Mouse (Mus musculus) embryonic fibroblast, embryonic 13.5 days (primary cell): ENCODE measurements around the gene Alkbh2.

Experiments used
- CTCF ChIP-seq: IDR thresholded peaks from 2 replicates; pipeline ENCODE4 v1.5.1; 2011; ENCODE audit warnings: mild to moderate bottlenecking, control low read depth, low read length, moderate library complexity, borderline replicate concordance; ENCODE audit not compliant: insufficient read depth
- POLR2A ChIP-seq: IDR thresholded peaks from 2 replicates; pipeline ENCODE4 v1.6.1; 2011; ENCODE audit warnings: low read depth, mild to moderate bottlenecking, control low read depth, low read length, moderate library complexity

GRCm38 (mm10) chr5:114085501-114085900 lies 42.5 kb downstream of the Alkbh2 start:
- TF ChIP-seq POLR2A (no peak), CTCF (no peak)
